Mouse (Mus musculus): Measurements from ENCODE around the gene Chadl.

Chadl gene

DNA sequence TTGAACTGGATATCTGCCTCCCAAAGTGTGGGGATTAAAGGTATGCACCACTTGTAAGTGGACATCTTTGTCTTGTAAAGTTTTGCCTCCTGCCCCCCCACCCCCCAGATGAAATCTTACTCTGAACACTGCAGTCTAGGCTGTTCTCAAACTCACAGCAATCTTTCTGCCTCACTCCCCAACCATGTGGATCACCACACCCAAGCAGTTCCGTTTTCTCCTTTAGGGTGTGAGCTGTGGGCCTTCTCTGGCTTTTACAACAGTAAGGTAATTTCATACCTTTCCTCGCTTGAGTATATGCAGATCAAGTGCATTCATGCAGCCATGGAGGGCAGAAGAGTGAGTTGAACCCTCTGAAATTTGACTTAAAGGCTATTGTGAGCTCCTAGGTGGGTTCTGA, 3.1 kb upstream of the Chadl start:
- no peak for DNase-seq

DNA sequence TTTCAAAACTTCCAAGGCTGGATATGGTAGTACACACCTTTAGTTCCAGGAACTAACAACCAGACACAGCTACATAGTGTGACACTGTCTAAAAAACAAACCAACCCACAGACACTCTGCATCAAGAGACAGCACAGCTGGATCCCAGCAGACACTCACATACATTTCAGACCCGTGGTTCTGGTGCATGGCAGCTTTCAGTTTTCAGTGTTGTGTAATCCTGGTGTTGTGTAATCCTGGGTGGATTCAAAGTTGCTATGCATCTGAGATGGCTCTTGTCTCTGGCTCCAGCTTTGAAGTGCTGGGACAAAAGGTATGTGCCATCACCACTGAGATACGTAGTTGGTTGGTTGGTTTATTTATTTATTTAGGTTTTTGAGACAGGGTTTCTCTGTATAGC, 1.4 kb upstream of the Chadl start:
- DNase-seq = no peak

- DNase-seq = peak; percentile 33
These were observed 760 bp upstream of the Chadl start for GRCm38 (mm10) chr15:81697847-81698246.

- no peak for DNase-seq
These were observed 2.2 kb downstream of the Chadl start for GRCm38 (mm10) chr15:81694891-81695290.

DNA sequence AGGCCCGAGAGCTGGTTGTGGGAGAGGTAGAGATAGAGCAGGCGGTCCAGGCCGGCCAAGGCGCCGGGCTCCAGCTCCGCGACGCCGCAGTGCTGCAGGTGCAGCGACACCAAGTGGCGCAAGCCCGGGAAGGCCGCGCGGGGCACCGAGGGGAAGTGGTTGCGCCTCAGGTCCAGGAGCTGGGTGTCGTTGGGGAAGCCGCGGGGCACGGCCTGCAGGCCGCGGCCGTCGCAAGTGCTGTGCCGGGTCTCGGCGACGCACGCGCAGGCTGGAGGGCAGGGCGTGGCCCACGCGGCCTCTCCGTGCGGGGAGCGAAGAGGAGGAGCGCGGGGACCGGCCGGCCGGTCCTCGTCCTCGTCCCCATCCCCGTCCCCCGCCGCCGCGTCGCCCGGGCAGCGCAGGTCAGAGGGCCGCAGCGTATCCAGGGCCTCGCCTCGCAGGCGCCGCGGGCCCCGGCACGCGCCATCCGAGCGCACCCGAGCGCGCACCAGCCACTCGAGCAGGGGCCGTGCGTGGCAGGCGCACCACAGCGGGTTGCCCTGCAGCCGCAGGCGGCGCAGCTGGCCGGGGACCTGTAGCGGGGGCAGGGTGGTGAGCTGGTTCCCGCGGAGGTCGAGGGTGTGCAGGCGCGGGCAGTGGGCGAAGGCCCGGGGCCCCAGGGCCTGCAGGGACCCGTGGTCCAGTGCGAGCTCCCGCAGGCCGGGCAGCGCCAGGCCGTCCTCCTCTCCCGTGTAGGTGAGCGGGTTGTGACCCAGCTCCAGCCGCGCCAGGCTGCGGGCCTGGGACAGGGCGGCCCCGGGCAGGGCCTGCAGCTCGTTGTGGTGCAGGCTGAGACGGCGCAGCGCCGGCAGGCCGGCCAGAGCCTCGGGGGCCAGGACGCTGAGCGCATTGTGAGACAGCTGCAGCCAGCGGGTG, 2.9 kb downstream of the Chadl start:
- DNase-seq = peak; percentile 90

DNA sequence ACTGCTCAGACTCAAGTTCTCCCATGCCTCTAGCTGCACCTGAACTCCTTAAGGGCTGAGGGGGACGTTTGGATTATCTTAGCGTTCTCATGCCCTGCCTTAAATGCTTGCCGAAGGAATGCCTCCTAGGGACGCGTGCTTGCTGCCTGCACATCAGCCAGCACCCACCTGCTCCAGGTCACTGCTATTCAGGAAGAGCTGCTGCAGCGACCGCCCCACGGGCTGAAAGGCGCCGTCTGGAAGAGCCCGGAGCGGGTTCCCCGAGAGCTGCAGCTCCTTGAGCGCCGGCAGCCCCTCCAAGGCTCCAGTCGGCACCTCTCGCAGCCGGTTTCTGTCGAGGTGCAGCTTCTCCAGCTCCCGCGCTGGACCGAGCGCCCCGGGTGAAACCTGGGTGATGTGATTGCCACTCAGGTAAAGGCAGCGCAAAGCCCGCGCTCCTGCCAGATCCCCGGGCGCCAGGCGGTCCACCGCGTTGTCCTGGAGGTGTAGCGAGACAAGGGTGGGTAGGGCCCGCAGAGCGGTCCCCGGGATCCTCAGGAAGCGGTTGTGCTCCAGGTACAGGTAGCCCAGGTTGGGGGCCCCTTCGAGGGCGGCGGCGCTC, 3.6 kb downstream of the Chadl start:
- DNase-seq = no peak

- no peak for DNase-seq
These were observed 16.7 kb downstream of the Chadl start for GRCm38 (mm10) chr15:81680301-81680805.

DNA sequence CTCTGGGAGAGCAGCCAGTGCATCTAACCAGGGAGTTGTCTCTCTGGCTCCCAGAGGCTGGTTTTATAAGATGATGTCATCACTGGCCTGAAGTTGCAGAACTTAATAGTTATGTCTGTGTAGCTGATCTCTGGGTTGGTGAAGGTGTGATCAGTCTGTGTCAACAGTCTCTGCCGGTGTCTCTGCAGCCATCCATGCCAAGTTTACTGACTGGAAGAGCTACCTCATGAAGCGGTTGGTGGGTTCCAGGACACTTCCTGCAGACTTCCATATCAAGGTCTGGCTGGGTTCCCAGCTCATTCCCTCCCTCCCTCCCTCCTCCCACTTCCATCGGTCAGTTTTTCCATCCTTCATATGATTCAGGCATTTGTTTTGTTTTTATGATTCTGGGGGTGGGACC, 20.4 kb downstream of the Chadl start:
- no peak for DNase-seq

DNA sequence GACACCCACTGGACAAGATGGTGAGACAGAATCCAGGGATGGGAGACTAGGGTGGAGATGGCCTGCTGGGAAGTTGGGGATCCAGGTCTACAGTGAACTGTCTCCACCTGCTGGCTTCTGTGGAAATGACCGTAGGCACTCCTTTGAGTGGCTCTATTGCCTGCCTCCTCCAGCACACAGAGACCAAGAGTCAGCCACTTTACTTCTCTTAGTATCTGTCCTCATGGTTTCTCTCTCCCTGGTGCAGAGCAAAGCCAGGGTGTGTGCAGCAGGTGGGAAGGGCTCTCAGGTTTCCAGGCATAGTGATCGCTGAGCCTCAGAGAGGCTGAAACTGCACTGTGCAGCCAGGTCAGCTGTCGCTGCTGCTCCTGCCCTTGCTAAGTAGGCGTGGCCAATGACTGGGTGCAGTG, 26.9 kb downstream of the Chadl start:
- DNase-seq = peak; percentile 56

DNA sequence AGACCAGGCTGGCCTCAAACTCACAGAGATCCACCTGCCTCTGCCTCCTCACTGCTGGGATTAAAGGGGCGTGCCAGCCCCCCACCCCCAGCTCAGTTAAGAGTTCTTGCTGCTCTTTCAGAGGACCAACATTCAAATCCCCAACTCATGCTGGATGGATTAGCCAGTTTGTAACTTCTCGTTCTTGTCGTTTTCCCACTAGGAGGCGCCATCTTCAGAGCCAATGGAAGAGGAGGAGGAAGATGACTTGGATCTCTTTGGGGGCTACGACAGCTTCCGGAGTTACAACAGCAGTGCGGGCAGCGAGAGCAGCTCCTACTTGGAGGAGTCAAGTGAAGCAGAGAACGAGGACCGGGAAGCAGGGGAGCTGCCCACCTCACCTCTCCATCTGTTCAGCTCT, 30.1 kb downstream of the Chadl start:
- no peak for DNase-seq

- peak; percentile 94 for DNase-seq
These were observed 33.2 kb downstream of the Chadl start, which contains the start of gene L3mbtl2 for GRCm38 (mm10) chr15:81663697-81664561. Gene L3mbtl2, plus strand, starts transcription at chr15:81663889.

- DNase-seq = no peak
These were observed 33.8 kb downstream of the Chadl start for GRCm38 (mm10) chr15:81663281-81663680.

GRCm38 (mm10) chr15:81661701-81662100, 35.4 kb downstream of the Chadl start:
- no peak for DNase-seq

DNA sequence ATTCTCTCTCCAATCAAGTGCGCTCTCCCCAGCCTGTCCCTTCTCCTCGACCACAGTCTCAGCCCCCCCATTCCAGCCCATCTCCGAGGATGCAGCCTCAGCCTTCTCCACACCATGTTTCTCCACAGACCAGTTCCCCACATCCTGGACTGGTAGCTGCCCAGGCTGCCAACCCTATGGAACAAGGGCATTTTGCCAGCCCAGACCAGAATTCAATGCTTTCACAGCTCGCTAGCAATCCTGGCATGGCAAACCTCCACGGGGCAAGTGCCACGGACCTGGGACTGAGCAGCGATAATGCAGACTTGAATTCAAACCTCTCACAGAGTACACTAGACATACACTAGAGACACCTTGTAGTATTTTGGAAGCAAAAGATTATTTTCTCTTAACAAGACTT, 46.5 kb downstream of the Chadl start:
- DNase-seq = peak; percentile 7

- no peak for DNase-seq
These were observed 47.3 kb downstream of the Chadl start for GRCm38 (mm10) chr15:81649516-81650455.
